Mouse (Mus musculus) forebrain, embryonic 13.5 days (tissue): ENCODE results near the gene Zfpm1. TPM values are rescaled to one million over a fixed set of nuclear protein-coding genes. Genes with fewer than 3 reads are reported as not detected.

Source experiments
- ATAC-seq: fragments of 200-750 bp; cut with Nextera tagmentation; 2 replicates; pipeline ENCODE4 v1.8.0; 2017
- H3K27ac ChIP-seq: fragments of 300-500 bp; sonication (generic); 2 replicates; pipeline ENCODE4 v1.5.1; 2015; ENCODE audit warnings: inconsistent platforms, mild to moderate bottlenecking, moderate library complexity
- H3K27me3 ChIP-seq: fragments of 300-500 bp; sonication (generic); 2 replicates; pipeline ENCODE4 v1.6.1; 2015; ENCODE audit warnings: mild to moderate bottlenecking, inconsistent platforms
- H3K36me3 ChIP-seq: fragments of 300-500 bp; sonication (generic); 2 replicates; pipeline ENCODE4 v1.6.1; 2015; ENCODE audit warnings: mild to moderate bottlenecking, inconsistent platforms; ENCODE audit not compliant: poor library complexity, severe bottlenecking
- H3K4me1 ChIP-seq: fragments of 300-500 bp; sonication (generic); 2 replicates; pipeline ENCODE4 v1.6.1; 2015; ENCODE audit warnings: inconsistent platforms
- H3K4me2 ChIP-seq: fragments of 300-500 bp; sonication (generic); 2 replicates; pipeline ENCODE4 v1.6.1; 2015; ENCODE audit warnings: inconsistent platforms, mild to moderate bottlenecking, moderate library complexity
- H3K4me3 ChIP-seq: fragments of 300-500 bp; sonication (generic); 2 replicates; pipeline ENCODE4 v1.5.1; 2015; ENCODE audit warnings: mild to moderate bottlenecking, inconsistent platforms
- H3K9ac ChIP-seq: fragments of 300-500 bp; sonication (generic); 2 replicates; pipeline ENCODE4 v1.6.1; 2015; ENCODE audit warnings: mild to moderate bottlenecking, inconsistent platforms
- H3K9me3 ChIP-seq: fragments of 300-500 bp; sonication (generic); replicated peaks from 2 replicates; pipeline ENCODE4 v1.6.1; 2016; ENCODE audit warnings: inconsistent platforms
- WGBS: fragments of 180-500 bp; shearing (Covaris S2); methylation state at CpG from one replicate; pipeline ENCODE4 v1.1.7; 2015; 5-methylcytosine and 5-hydroxymethylcytosine counted together
- polyA plus RNA-seq: library from polyadenylated mRNA; unstranded; fragments of >200 nt; fragmentation: Nextera tagmentation; extraction: Ambion mirVana; gene quantifications from 2 replicates; pipeline ENCODE4 v1.2.1, GENCODE M21; 2015

The Zfpm1 gene
- polyA plus RNA-seq, 1 experiment from 2014 or later: 0.48 TPM

DNA sequence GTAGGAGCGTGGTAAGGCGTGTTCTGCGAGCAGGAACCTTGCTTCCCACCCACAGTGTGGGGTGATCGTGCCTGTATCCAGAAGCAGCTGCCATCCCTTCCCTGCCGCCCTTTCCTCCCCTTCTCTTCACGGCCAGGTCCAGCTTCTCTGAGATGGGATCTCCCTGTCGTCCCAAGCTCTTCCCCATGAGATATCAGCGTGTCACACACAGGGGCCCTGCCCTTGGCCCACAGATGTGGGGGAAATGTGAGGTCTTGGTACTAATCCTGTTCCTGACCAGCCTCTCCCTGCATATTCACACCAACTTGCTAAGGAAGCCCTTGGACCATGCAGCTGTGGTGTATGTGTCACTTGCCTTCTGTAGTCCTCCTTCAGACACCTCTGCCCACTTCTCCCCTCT is 5.8 kb downstream of the Zfpm1 start:
- WGBS: 81% methylated on average over 8 of the region's 8 CpGs
- Histone ChIP-seq H3K9ac (no peak overlapping the region), H3K4me1 (peaks cover 37% of the 10 kb centered on the region), H3K36me3 (no peaks in the 10 kb centered on the region), H3K4me2 (no peak overlapping the region), H3K9me3 (no peaks in the 10 kb centered on the region), H3K27me3 (peaks cover 51% of the 10 kb centered on the region), H3K27ac (no peak overlapping the region), H3K4me3 (no peak overlapping the region)
- ATAC-seq: no peak

DNA sequence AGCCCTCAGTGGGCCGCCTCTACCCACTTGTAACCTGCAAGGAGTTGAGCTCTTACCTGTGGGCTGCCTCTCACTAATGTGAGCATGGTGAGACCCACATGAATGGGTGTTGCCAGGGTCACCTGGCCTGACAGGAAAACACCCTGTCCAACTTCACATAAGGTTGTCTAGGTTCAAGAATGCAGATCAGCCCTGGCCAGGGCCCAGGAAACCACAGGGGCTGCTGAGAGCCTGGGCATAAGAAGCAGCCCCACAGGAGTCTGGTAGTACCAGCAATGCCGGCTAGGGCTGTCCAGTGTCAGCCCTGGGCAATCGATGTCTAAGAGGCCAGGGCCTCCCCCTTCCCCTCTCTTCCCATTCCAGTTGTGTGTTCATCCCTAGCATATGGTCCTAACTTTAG is 6.4 kb downstream of the Zfpm1 start:
- WGBS: 71% methylated on average over 3 of the region's 3 CpGs
- no peaks in the 10 kb centered on the region for H3K9me3 ChIP-seq
- no peak overlapping the region for H3K4me2 ChIP-seq

DNA sequence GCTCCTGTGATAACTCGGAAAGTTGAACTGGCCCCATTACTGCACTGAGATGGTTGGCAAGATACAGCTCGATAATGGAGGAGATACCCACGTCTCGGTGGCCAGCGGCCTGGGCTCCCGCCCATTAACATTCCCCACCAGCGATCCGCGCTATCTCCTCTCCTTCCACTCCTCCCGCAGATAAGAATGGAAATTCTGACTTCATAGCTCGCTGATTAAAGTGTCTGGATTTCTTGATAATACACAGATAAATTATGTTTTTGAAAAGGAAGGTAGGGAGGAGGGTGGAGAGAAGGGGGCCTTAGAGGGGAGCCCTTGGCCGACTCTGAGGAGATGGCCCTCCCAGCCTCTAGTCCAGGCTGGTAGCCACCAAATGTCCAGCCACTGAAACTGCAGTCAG is 9.1 kb downstream of the Zfpm1 start:
- Histone ChIP-seq H3K9ac (no peak overlapping the region; the same call in 1 of the 2 replicates), H3K4me1 (peaks cover 15% of the 10 kb centered on the region), H3K36me3 (no peaks in the 10 kb centered on the region), H3K4me3 (no peak overlapping the region), H3K9me3 (no peaks in the 10 kb centered on the region), H3K27me3 (peaks cover 18% of the 10 kb centered on the region), H3K27ac (no peak overlapping the region), H3K4me2 (no peak overlapping the region)
- 79% methylated on average over 12 of the region's 12 CpGs for WGBS
- ATAC-seq: no peak

More for the DNA sequence above, 6.4 kb downstream of the Zfpm1 start:
- Histone ChIP-seq H3K4me3 (no peak overlapping the region), H3K4me1 (peaks cover 31% of the 10 kb centered on the region), H3K27me3 (peaks cover 45% of the 10 kb centered on the region), H3K27ac (no peak overlapping the region), H3K36me3 (no peaks in the 10 kb centered on the region), H3K9ac (no peak overlapping the region)
- ATAC-seq: no peak

DNA sequence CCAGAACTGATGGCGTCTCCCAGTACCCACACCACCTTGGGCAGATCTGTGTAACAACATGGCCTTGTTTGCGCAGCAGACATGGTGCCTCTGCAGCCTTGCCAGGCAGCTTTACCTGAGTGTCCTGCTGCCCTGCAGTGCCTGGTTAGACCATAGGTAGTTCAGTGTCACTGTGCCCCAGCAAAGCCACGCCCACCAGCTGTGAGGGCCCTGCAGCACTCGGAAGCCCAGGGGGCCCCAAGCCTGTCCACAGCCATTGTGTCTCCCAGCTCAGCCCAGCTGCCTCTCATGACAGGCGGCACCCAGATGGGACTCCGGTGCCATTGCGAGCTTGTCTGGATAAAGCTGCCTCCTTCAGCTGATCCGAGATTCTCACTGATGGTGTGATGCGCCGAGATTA is 9.6 kb downstream of the Zfpm1 start:
- Histone ChIP-seq H3K27me3 (peaks cover 14% of the 10 kb centered on the region), H3K27ac (no peak overlapping the region; the same call in 1 of the 2 replicates), H3K4me2 (no peak overlapping the region), H3K4me1 (peaks cover 19% of the 10 kb centered on the region), H3K4me3 (no peak overlapping the region), H3K9ac (no peak overlapping the region; the same call in 1 of the 2 replicates), H3K9me3 (no peaks in the 10 kb centered on the region), H3K36me3 (no peaks in the 10 kb centered on the region)
- no peak for ATAC-seq
- WGBS: 28% methylated on average over 10 of the region's 10 CpGs

DNA sequence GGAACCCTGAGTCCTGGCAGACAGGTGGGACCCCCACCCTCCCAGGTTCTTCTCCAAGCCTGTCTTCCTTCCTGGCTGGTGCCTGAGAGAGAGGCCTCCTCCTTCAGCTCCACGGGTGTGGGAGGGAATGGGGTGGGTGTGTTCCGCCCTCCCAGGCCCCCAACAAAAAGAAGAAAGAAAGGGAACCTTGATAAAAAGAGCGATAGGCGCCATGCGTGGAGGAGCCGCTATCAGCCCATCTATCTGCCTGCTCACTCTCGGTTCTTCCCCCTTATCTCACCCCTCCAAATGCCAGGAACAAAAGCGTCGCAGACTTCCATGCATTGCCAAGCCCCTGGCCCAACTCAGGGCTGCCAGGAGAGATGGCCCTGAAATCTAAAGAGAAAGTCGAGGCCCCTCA is 11.5 kb downstream of the Zfpm1 start:
- WGBS: 70% methylated on average over 10 of the region's 10 CpGs
- peaks cover 24% of the 10 kb centered on the region for H3K4me1 ChIP-seq
- H3K4me2 ChIP-seq: no peak overlapping the region
- H3K9me3 ChIP-seq: no peaks in the 10 kb centered on the region
- H3K4me3 ChIP-seq: no peak overlapping the region
- no peaks in the 10 kb centered on the region for H3K36me3 ChIP-seq
- H3K27ac ChIP-seq: no peak overlapping the region
- H3K27me3 ChIP-seq: peaks cover 9% of the 10 kb centered on the region
- H3K9ac ChIP-seq: no peak overlapping the region
- ATAC-seq: no peak

DNA sequence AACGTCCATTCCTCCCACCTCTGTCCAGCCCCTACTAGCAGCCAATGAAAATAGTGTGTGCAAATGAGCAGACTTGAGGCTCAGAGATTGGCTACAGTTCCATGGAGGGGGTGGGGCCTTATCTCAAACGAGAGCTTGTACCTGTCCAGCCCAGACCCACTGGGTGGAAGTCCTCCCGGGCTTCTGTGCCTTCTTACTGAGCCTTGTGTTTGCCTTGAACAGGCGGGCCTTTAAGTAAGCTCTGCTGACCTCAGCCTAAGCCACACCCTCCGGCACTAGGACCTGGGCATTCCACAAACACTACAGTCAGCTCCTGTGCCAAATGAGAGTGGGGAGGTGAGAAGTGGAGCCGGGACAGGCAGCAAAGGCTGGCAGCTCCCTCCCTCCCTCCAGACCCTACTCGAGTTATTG is 12.3 kb downstream of the Zfpm1 start:
- peaks cover 24% of the 10 kb centered on the region for H3K4me1 ChIP-seq
- H3K4me3 ChIP-seq: no peak overlapping the region
- WGBS: 3% methylated on average over 7 of the region's 7 CpGs
- H3K27ac ChIP-seq: no peak overlapping the region
- 0 out of 2 replicates have a peak, but pooled peaks cover 3% of the 10 kb centered on the region for H3K27me3 ChIP-seq
- H3K36me3 ChIP-seq: no peaks in the 10 kb centered on the region
- ATAC-seq: 0 out of 2 replicates have a peak, but pooled peaks have one; percentile 41
- no peak overlapping the region for H3K9ac ChIP-seq
- no peaks in the 10 kb centered on the region for H3K9me3 ChIP-seq
- no peak overlapping the region for H3K4me2 ChIP-seq

DNA sequence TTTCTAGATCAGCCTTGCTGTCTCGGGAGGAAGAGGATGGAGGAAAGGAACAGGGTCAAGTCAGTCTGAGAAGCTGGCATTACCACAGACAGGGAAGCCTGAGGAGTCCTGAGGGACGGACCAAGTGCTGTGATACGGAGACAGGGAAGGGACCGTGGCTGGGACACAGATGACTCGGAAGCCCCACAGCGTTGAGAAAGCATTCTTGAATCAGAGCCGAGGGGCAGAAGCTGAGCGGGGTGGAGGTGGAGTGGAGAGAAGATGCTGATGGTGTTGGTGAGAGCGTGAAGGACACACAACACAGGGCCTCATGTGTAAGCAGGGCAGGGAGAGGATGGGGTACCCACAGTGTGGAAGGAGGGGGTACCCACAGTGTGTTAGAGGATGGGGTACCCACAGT is 13.4 kb downstream of the Zfpm1 start:
- H3K36me3 ChIP-seq: no peaks in the 10 kb centered on the region
- no peak for ATAC-seq
- H3K4me3 ChIP-seq: no peak overlapping the region
- no peak overlapping the region for H3K4me2 ChIP-seq
- peaks cover 24% of the 10 kb centered on the region for H3K4me1 ChIP-seq
- 69% methylated on average over 9 of the region's 9 CpGs for WGBS
- H3K9ac ChIP-seq: no peak overlapping the region
- H3K9me3 ChIP-seq: no peaks in the 10 kb centered on the region
- H3K27me3 ChIP-seq: no peaks in the 10 kb centered on the region
- no peak overlapping the region for H3K27ac ChIP-seq

DNA sequence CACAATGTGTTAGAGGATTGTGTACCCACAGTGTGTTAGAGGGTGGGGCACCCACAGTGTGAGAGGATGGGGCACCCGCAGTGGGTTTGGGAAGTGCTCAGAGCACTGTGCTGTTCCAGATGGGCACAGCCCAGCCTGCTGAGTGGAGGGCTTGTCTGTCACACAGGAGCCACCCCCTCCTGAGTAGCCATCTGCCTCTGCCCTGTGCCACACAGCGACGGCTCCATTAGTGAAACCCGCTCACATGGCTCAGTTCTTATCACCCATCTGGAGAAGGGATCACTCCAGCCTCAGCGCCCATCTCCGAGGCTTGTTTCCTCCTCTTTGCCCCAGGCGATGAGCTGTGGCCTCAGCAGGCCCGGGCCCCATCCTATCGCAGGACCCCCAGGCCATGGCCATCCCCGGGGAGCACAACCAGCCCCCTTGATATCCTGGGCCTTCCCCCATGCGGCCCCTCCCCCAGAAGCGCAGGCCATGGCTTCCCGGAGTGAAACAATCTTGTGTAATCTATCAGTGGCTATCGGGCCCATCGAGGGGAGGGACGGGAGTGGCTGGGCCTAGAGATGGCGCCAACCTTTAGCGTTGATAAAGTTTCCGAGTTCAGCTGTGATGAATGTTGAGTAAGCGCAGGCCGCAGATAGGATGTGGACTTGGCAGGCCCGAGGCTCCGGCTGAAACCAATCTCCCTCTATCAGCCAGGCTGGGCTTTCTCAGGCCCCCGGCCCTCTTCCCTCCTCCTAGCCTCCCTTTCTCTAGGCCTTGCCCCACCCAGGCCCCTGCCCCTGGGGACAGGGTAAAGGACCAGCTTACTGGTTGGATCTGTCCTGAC is 14.4 kb downstream of the Zfpm1 start:
- H3K27ac ChIP-seq: peak overlapping the region; percentile 74
- WGBS: 50% methylated on average over 24 of the region's 24 CpGs
- peak; percentile 71 for ATAC-seq
- H3K4me1 ChIP-seq: peaks cover 24% of the 10 kb centered on the region
- no peaks in the 10 kb centered on the region for H3K36me3 ChIP-seq
- H3K27me3 ChIP-seq: no peaks in the 10 kb centered on the region
- H3K4me3 ChIP-seq: no peak overlapping the region
- H3K9me3 ChIP-seq: no peaks in the 10 kb centered on the region
- no peak overlapping the region for H3K9ac ChIP-seq
- no peak overlapping the region for H3K4me2 ChIP-seq

DNA sequence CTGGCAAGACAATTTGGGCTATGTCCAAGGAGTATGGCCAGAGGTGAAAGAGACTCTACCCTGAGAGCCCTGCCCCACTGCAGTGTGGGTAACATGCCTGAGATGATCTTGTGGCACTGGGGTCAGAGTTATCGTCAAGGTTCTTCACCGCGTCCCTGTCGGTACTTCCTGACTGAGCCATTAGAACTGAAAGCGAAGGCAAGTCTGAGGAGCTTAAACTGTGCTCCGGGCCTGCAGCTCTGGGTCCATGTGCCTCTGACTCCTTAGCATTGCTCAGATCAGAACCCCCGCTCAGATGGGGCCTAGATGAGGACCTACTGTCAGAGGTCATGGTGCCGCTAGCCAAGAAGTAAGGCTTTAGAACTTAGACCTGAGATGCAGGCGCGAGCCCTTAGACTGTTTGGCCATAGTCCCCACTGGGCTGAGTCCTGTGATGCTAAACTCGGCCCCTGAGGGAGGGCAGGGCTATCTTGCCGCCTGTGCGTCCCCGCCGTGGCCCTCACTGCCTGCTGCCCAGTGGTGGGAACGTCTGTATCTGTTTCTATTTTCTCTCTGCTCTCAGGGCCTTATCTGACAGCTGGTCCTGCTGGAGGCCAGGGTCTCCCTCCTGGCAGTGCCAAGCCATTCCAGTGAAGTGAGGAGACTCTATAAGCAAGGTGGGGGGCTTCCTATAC is 17.8 kb downstream of the Zfpm1 start:
- H3K27me3 ChIP-seq: no peaks in the 10 kb centered on the region
- no peak overlapping the region for H3K27ac ChIP-seq
- peaks cover 22% of the 10 kb centered on the region for H3K4me1 ChIP-seq

DNA sequence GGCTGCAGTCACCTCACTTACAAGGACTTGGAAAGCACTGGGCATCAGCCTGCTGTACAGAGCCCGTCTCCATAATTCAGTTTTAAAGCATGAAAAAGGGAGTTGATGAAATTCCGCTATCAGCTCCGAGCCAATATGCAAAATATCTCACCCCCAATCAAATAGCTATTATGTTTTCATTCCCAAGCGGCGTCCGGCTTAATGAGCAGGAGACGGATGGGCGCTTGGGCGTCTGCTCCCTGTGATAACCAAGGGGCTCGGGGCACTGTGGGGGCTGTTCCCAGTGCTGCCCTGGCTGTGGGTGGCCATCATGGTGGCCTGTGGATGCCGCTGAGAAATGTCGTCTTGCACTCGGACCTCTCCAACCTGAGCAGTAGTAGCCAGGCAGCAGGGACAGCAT is 19.1 kb downstream of the Zfpm1 start:
- Histone ChIP-seq H3K4me1 (peaks cover 16% of the 10 kb centered on the region), H3K27me3 (no peaks in the 10 kb centered on the region), H3K9ac (no peak overlapping the region), H3K4me3 (no peak overlapping the region), H3K36me3 (no peaks in the 10 kb centered on the region), H3K4me2 (no peak overlapping the region), H3K9me3 (no peaks in the 10 kb centered on the region), H3K27ac (0 out of 2 replicates have a peak overlapping the region, but pooled peaks have one; percentile 10)
- ATAC-seq: no peak
- WGBS: 71% methylated on average over 13 of the region's 13 CpGs

More for the DNA sequence above, 17.8 kb downstream of the Zfpm1 start:
- WGBS: 67% methylated on average over 16 of the region's 16 CpGs
- ATAC-seq: no peak
- Histone ChIP-seq H3K36me3 (no peaks in the 10 kb centered on the region), H3K9ac (no peak overlapping the region), H3K4me2 (no peak overlapping the region), H3K9me3 (no peaks in the 10 kb centered on the region), H3K4me3 (no peak overlapping the region)

DNA sequence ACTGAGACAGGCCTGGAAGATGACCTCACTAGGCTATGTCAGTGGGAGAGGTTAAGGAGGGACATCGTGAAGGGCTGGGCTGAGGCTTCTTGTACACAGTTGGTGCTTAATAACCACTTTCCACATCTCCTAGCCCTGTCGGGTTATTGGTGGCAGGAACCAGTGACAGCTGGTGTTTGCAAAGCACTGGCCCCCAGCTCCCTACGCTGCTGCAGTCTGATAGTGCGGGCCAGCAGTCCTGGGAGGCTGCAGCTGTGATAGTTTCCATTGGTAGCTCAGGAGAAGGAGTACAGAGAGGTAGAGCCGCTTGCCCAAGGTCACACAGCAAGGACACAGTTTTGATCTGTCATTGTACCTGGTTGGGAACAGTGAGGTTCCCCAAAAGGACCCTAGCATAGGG is 19.9 kb downstream of the Zfpm1 start:
- Histone ChIP-seq H3K4me2 (no peak overlapping the region), H3K9ac (no peak overlapping the region), H3K27ac (no peak overlapping the region), H3K4me3 (no peak overlapping the region), H3K9me3 (no peaks in the 10 kb centered on the region), H3K36me3 (no peaks in the 10 kb centered on the region), H3K27me3 (no peaks in the 10 kb centered on the region), H3K4me1 (peaks cover 12% of the 10 kb centered on the region; the same call in 1 of the 2 replicates)
- ATAC-seq: no peak
- WGBS: 84% methylated on average over 5 of the region's 5 CpGs

DNA sequence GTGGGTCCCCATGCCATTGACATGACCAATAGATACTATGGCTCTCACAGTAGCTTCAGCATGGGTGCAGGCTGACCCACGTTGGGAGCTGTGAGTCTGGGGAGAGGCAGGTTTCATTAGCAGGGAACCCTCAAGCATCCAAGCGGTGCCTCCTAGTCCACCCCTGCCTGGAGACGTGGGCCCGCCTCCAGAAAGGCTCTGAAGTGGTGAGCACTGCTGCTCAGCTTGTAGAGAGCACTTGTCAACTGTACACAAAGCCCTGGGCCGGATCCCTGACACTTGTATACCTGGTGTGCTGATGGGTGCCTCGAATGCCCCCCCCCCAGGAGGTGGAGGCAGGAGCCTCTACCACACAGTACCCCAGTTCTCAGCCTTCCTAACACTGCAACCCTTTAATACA is 21.5 kb downstream of the Zfpm1 start:
- Histone ChIP-seq H3K27ac (no peak overlapping the region), H3K4me2 (no peak overlapping the region), H3K27me3 (no peaks in the 10 kb centered on the region), H3K36me3 (no peaks in the 10 kb centered on the region), H3K4me3 (no peak overlapping the region), H3K9ac (no peak overlapping the region), H3K9me3 (no peaks in the 10 kb centered on the region), H3K4me1 (peaks cover 18% of the 10 kb centered on the region)
- 59% methylated on average over 6 of the region's 6 CpGs for WGBS
- ATAC-seq: no peak
